Mouse (Mus musculus): ENCODE data around the gene Usp9x.

Usp9x gene

DNA sequence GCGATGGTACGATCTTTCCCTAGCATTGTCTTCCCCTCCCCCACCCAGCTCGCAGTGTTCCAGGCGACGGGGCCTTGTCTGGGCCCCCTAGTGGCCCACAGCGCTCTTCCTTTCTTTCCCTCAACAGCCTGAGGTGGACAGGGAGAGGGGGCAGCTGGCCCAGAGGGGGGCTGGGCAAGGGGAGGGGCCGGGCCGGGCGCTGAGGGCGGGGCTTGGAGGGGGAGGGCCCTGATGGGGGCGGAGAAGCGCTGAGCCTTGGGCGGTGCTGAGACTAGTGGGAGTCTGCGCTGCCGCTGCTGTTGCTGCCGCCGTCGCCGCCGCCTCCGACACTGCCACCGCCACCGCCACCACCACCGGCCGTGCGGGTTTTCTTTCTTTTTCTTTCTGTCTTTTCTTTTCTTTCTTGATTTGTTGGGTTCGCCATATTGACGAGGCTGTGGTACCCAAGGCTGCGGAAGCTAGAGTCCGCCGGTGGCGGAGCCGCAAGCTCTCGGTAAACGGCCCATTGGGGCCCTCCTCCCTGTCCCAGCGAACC lies at the start of gene Usp9x:
Gene Usp9x, plus strand, starts transcription at position 258 of the 535 bp plus-strand sequence.
- Histone ChIP-seq H3K4me1 (replicated peaks; ENCODE audit: low read depth, low read length) (peaks cover 13% of the 10 kb centered on the region), H3K27me3 (ENCODE audit: insufficient read depth, low read length) (no peaks in the 10 kb centered on the region), H3K9me3 (ENCODE audit: low read length) (no peaks in the 10 kb centered on the region), H3K36me3 (ENCODE audit: insufficient read depth, low read length) (peaks cover 10% of the 10 kb centered on the region), H3K4me3 (replicated peaks; ENCODE audit: low read length) (peak within 1 kb of the TSS; percentile 90)
- TF ChIP-seq NANOG (IDR thresholded peaks at IDR 0.05; ENCODE audit: borderline replicate concordance, low read length): no peak

- TF ChIP-seq CTCF (conservative IDR thresholded peaks at IDR 0.05; ENCODE audit: low read length) (no peak), NANOG (IDR thresholded peaks at IDR 0.05; ENCODE audit: borderline replicate concordance, low read length) (no peak)
- Histone ChIP-seq H3K4me1 (replicated peaks; ENCODE audit: low read depth, low read length) (peaks cover 50% of the 10 kb centered on the region), H3K4me3 (replicated peaks; ENCODE audit: low read length) (no peak overlapping the region), H3K27me3 (ENCODE audit: insufficient read depth, low read length) (no peaks in the 10 kb centered on the region), H3K36me3 (ENCODE audit: insufficient read depth, low read length) (no peaks in the 10 kb centered on the region), H3K9me3 (ENCODE audit: low read length) (no peaks in the 10 kb centered on the region)
Measured at GRCm38 (mm10) chrX:13022547-13023310, 48.6 kb upstream of the Usp9x start.

DNA sequence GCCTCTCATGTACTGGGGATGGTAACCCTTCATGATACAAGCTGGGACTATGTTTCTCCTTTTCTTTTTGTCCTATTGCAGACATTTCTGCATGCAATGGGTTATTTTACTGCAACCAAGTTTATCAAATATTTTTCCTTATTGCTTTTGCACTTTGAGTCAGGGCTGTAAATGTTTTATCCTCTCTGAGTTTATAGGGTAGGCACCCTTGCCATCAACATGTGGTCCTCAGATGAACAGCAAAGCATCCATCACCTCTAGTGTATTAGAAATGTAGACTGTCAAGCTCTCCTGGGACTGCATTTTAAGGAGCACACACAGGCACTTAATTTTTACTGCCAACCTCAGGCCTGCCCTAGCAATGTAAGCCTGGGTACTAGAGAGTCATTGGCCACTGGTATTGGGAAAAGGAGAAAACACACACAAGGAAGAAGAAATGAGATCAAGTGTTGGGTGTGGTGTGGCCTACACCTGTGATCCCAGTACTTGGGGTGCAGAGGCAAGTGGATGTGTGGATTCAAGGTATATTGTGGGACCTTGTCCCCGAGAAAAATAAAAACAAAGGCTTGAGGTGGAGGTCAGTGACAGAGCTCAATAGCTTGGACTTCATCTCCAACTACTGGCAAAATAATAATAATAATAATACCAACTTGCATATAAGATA lies 46.6 kb upstream of the Usp9x start:
- Histone ChIP-seq H3K4me1 (replicated peaks; ENCODE audit: low read depth, low read length) (peaks cover 51% of the 10 kb centered on the region), H3K27me3 (ENCODE audit: insufficient read depth, low read length) (no peaks in the 10 kb centered on the region), H3K9me3 (ENCODE audit: low read length) (no peaks in the 10 kb centered on the region), H3K36me3 (ENCODE audit: insufficient read depth, low read length) (no peaks in the 10 kb centered on the region), H3K4me3 (replicated peaks; ENCODE audit: low read length) (no peak overlapping the region)
- TF ChIP-seq CTCF (conservative IDR thresholded peaks at IDR 0.05; ENCODE audit: low read length): no peak
- TF ChIP-seq POU5F1 (IDR thresholded peaks at IDR 0.05; ENCODE audit: borderline replicate concordance, low read length): no peak
- TF ChIP-seq NANOG (IDR thresholded peaks at IDR 0.05; ENCODE audit: borderline replicate concordance, low read length): no peak

GRCm38 (mm10) chrX:13025286-13025685 lies 46.0 kb upstream of the Usp9x start:
- no peaks in the 10 kb centered on the region for H3K9me3 ChIP-seq (ENCODE audit: low read length)
- no peaks in the 10 kb centered on the region for H3K36me3 ChIP-seq (ENCODE audit: insufficient read depth, low read length)
- H3K27me3 ChIP-seq (ENCODE audit: insufficient read depth, low read length): no peaks in the 10 kb centered on the region
- H3K4me1 ChIP-seq (replicated peaks; ENCODE audit: low read depth, low read length): peaks cover 48% of the 10 kb centered on the region
- no peak overlapping the region for H3K4me3 ChIP-seq (replicated peaks; ENCODE audit: low read length)
- TF ChIP-seq CTCF (conservative IDR thresholded peaks at IDR 0.05; ENCODE audit: low read length) (no peak), NANOG (IDR thresholded peaks at IDR 0.05; ENCODE audit: borderline replicate concordance, low read length) (no peak), POU5F1 (IDR thresholded peaks at IDR 0.05; ENCODE audit: borderline replicate concordance, low read length) (no peak)

DNA sequence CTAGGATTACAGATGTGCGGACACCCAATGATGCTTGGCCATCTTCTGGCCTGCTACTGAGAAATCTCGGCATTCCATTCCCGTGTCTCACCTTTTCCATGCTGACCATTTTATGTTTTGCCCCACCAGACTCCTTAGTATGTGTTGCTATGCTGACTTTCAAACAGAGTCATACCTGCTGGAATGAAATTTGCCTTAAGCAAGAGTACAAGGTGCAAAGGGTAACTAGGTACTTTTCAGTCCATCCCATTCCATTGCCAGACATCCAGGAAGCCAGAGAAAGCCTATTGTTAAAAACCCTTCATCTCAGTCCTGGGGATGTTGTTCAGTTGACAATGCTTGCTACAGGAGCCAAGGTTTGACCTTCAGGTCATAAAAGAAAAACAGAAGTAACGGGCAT lies 43.1 kb upstream of the Usp9x start:
- H3K9me3 ChIP-seq (ENCODE audit: low read length): no peaks in the 10 kb centered on the region
- no peaks in the 10 kb centered on the region for H3K36me3 ChIP-seq (ENCODE audit: insufficient read depth, low read length)
- TF ChIP-seq POU5F1 (IDR thresholded peaks at IDR 0.05; ENCODE audit: borderline replicate concordance, low read length) (no peak), NANOG (IDR thresholded peaks at IDR 0.05; ENCODE audit: borderline replicate concordance, low read length) (no peak), CTCF (conservative IDR thresholded peaks at IDR 0.05; ENCODE audit: low read length) (no peak)
- no peak overlapping the region for H3K4me3 ChIP-seq (replicated peaks; ENCODE audit: low read length)
- H3K4me1 ChIP-seq (replicated peaks; ENCODE audit: low read depth, low read length): peaks cover 32% of the 10 kb centered on the region
- no peaks in the 10 kb centered on the region for H3K27me3 ChIP-seq (ENCODE audit: insufficient read depth, low read length)

- H3K36me3 ChIP-seq (ENCODE audit: insufficient read depth, low read length): no peaks in the 10 kb centered on the region
- H3K4me1 ChIP-seq (replicated peaks; ENCODE audit: low read depth, low read length): peaks cover 15% of the 10 kb centered on the region
- H3K9me3 ChIP-seq (ENCODE audit: low read length): no peaks in the 10 kb centered on the region
- no peak overlapping the region for H3K4me3 ChIP-seq (replicated peaks; ENCODE audit: low read length)
- H3K27me3 ChIP-seq (ENCODE audit: insufficient read depth, low read length): no peaks in the 10 kb centered on the region
- no peak for TF ChIP-seq NANOG (IDR thresholded peaks at IDR 0.05; ENCODE audit: borderline replicate concordance, low read length)
- no peak for TF ChIP-seq POU5F1 (IDR thresholded peaks at IDR 0.05; ENCODE audit: borderline replicate concordance, low read length)
- no peak for TF ChIP-seq CTCF (conservative IDR thresholded peaks at IDR 0.05; ENCODE audit: low read length)
Measured at GRCm38 (mm10) chrX:13029996-13030395, 41.3 kb upstream of the Usp9x start.

- Histone ChIP-seq H3K27me3 (ENCODE audit: insufficient read depth, low read length) (no peaks in the 10 kb centered on the region), H3K36me3 (ENCODE audit: insufficient read depth, low read length) (no peaks in the 10 kb centered on the region), H3K9me3 (ENCODE audit: low read length) (no peaks in the 10 kb centered on the region), H3K4me1 (replicated peaks; ENCODE audit: low read depth, low read length) (peaks cover 19% of the 10 kb centered on the region), H3K4me3 (replicated peaks; ENCODE audit: low read length) (no peak overlapping the region)
- TF ChIP-seq NANOG (IDR thresholded peaks at IDR 0.05; ENCODE audit: borderline replicate concordance, low read length): no peak
Measured at GRCm38 (mm10) chrX:13037085-13037484, 34.2 kb upstream of the Usp9x start.

- no peaks in the 10 kb centered on the region for H3K27me3 ChIP-seq (ENCODE audit: insufficient read depth, low read length)
- H3K4me1 ChIP-seq (replicated peaks; ENCODE audit: low read depth, low read length): peaks cover 26% of the 10 kb centered on the region
- no peak for TF ChIP-seq CTCF (conservative IDR thresholded peaks at IDR 0.05; ENCODE audit: low read length)
- TF ChIP-seq NANOG (IDR thresholded peaks at IDR 0.05; ENCODE audit: borderline replicate concordance, low read length): no peak
- no peak for TF ChIP-seq POU5F1 (IDR thresholded peaks at IDR 0.05; ENCODE audit: borderline replicate concordance, low read length)
- no peaks in the 10 kb centered on the region for H3K9me3 ChIP-seq (ENCODE audit: low read length)
- H3K4me3 ChIP-seq (replicated peaks; ENCODE audit: low read length): no peak overlapping the region
- peaks cover 5% of the 10 kb centered on the region; the same call in 1 of the 2 replicates for H3K36me3 ChIP-seq (ENCODE audit: insufficient read depth, low read length)
Measured at GRCm38 (mm10) chrX:13039211-13039610, 32.1 kb upstream of the Usp9x start.

All from E14TG2a.4 (cell line).